Mouse (Mus musculus) liver, adult 2 months (tissue): ENCODE data around the gene Dhx37. TPM values are rescaled to one million over a fixed set of nuclear protein-coding genes. Genes with fewer than 3 reads are reported as not detected.

Experiments used
- DNase-seq: peaks from one replicate; pipeline ENCODE4 v3.0.0-alpha.2; 2011; ENCODE audit warnings: low read depth, low spot score; ENCODE audit errors: extremely low read depth
- H3K27ac ChIP-seq: fragments of 200-500 bp; replicated peaks from 2 replicates; pipeline ENCODE4 v1.5.1; 2012; ENCODE audit warnings: low read depth, mild to moderate bottlenecking, control low read depth, inconsistent platforms, low read length; ENCODE audit not compliant: insufficient read depth
- H3K27me3 ChIP-seq: fragments of 200-500 bp; 2 replicates; pipeline ENCODE4 v1.6.1; 2012; ENCODE audit warnings: mild to moderate bottlenecking, moderate library complexity, low read length, inconsistent platforms; ENCODE audit not compliant: control insufficient read depth, insufficient read depth
- H3K36me3 ChIP-seq: fragments of 200-500 bp; 2 replicates; pipeline ENCODE4 v1.6.1; 2012; ENCODE audit warnings: low read length, inconsistent platforms; ENCODE audit not compliant: control insufficient read depth, insufficient read depth
- H3K4me1 ChIP-seq: fragments of 200-500 bp; 2 replicates; pipeline ENCODE4 v1.6.1; 2011; ENCODE audit warnings: low read length; ENCODE audit not compliant: control insufficient read depth, insufficient read depth
- H3K4me3 ChIP-seq: fragments of 200-500 bp; 2 replicates; pipeline ENCODE4 v1.5.1; 2011; ENCODE audit warnings: low read depth, mild to moderate bottlenecking, control low read depth, low read length, moderate library complexity; ENCODE audit not compliant: insufficient read depth
- H3K79me2 ChIP-seq: fragments of 200-500 bp; 2 replicates; pipeline ENCODE4 v1.6.1; 2012; ENCODE audit warnings: inconsistent platforms, mild to moderate bottlenecking, low read length, moderate library complexity; ENCODE audit not compliant: control insufficient read depth, insufficient read depth
- H3K9ac ChIP-seq: fragments of 200-500 bp; 2 replicates; pipeline ENCODE4 v1.6.1; 2012; ENCODE audit warnings: low read depth, mild to moderate bottlenecking, control low read depth, inconsistent platforms, low read length
- CTCF ChIP-seq: fragments of 200-500 bp; IDR thresholded peaks from 2 replicates; pipeline ENCODE4 v1.5.1; 2011; ENCODE audit warnings: low read depth, low read length, control low read depth
- POLR2A ChIP-seq: fragments of 200-500 bp; IDR thresholded peaks from 2 replicates; pipeline ENCODE4 v1.6.1; 2011; ENCODE audit warnings: low read length, control low read depth; ENCODE audit not compliant: insufficient read depth; ENCODE audit errors: extremely low read depth
- WGBS: fragments of 180-500 bp; shearing (Covaris S2); methylation state at CpG from one replicate; pipeline ENCODE4 v1.1.7; 2018; 5-methylcytosine and 5-hydroxymethylcytosine counted together
- polyA plus RNA-seq: library from polyadenylated mRNA; depleted of rRNA; stranded (reverse); fragments of >200 nt; gene quantifications from 2 replicates; pipeline ENCODE4 v1.2.3, GENCODE M21; 2012
- total RNA-seq: library from RNA; depleted of rRNA; stranded (reverse); fragments of >200 nt; gene quantifications from 2 replicates; pipeline ENCODE4 v1.2.3, GENCODE M21; 2014

Dhx37 gene
- total and polyA plus RNA-seq, 2 experiments: 3.8 to 14.0 TPM

- Histone ChIP-seq H3K79me2 (no peaks in the 10 kb centered on the region), H3K9ac (no peak overlapping the region), H3K36me3 (no peaks in the 10 kb centered on the region), H3K27ac (no peak overlapping the region), H3K4me3 (no peak overlapping the region), H3K27me3 (no peaks in the 10 kb centered on the region), H3K4me1 (no peaks in the 10 kb centered on the region)
- no peak for DNase-seq
- 81% methylated on average over 7 of the region's 7 CpGs for WGBS
- no peak for TF ChIP-seq POLR2A
- TF ChIP-seq CTCF: no peak
Observed at GRCm38 (mm10) chr5:125377214-125377613, 56.7 kb downstream of the Dhx37 start.

GRCm38 (mm10) chr5:125375871-125376270 is 58.0 kb downstream of the Dhx37 start:
- H3K27ac ChIP-seq: no peak overlapping the region
- H3K27me3 ChIP-seq: no peaks in the 10 kb centered on the region
- no peaks in the 10 kb centered on the region for H3K36me3 ChIP-seq
- no peak for DNase-seq
- no peaks in the 10 kb centered on the region for H3K4me1 ChIP-seq
- WGBS: 82% methylated on average over 2 of the region's 2 CpGs
- H3K4me3 ChIP-seq: no peak overlapping the region
- no peaks in the 10 kb centered on the region for H3K79me2 ChIP-seq
- TF ChIP-seq POLR2A: no peak
- TF ChIP-seq CTCF: no peak
- no peak overlapping the region for H3K9ac ChIP-seq

DNA sequence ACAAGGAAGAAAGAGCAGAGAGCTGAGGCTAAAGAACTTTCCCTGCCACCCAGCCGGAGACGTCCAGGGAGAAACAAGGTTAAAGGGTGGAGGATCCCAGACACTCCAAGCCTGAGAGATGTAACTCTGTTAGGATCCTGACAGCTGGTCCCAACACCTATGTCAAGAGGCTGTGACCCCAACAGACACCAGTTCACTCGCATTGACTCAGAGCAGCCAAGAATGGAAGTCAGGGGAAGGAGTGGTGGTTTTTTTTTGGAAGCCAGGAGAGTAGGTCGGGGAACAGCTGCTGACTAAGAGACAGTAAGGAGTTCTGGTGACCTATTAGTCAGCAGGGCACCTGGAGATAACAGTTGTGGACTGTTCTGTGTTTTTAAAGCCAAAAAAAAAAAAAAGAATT is 61.9 kb downstream of the Dhx37 start:
- 78% methylated on average over 4 of the region's 4 CpGs for WGBS
- Histone ChIP-seq H3K79me2 (no peaks in the 10 kb centered on the region), H3K27ac (no peak overlapping the region), H3K4me1 (no peaks in the 10 kb centered on the region), H3K4me3 (no peak overlapping the region), H3K9ac (no peak overlapping the region), H3K27me3 (no peaks in the 10 kb centered on the region), H3K36me3 (no peaks in the 10 kb centered on the region)
- no peak for TF ChIP-seq POLR2A
- no peak for TF ChIP-seq CTCF
- no peak for DNase-seq

DNA sequence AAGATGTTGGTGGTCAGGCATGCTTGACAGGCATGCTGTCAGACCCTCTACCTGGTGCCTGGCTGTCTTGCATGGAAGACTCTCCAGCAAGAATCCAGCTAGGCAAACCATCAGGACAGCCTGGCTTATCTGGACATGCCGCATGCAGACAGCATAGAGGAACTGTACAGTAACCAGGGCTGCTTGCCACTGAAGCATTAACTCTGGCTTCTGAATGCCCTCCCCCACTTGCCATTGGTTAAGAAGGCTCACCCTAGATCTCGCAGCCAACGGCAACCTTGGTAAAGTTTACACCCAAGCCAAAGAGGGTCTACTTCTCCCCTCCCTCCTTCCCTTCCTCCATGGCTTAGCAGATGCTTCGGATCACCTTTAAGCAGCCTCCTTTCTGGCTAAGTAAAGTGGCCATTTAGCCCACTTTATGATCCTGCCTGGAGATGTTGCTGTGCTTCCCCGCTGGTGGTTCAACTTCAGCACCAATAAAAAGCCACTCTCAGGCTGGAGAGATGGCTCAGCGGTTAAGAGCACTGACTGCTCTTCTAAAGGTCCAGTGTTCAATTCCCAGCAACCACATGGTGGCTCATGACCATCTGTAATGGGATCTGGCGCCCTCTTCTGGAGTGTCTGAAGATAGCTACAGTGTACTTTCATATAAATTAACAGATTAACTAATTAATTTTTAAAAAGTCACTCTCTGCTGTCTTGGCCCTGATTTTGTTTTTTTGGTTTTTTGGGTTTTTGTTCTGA is 62.8 kb downstream of the Dhx37 start:
- no peak overlapping the region for H3K9ac ChIP-seq
- H3K4me3 ChIP-seq: no peak overlapping the region
- no peaks in the 10 kb centered on the region for H3K27me3 ChIP-seq
- H3K36me3 ChIP-seq: no peaks in the 10 kb centered on the region
- no peak overlapping the region for H3K27ac ChIP-seq
- 85% methylated on average over 7 of the region's 7 CpGs for WGBS
- no peaks in the 10 kb centered on the region for H3K79me2 ChIP-seq
- no peak for DNase-seq
- TF ChIP-seq CTCF: peak; percentile 12; the same call in 1 of the 2 replicates
- no peak for TF ChIP-seq POLR2A
- H3K4me1 ChIP-seq: no peaks in the 10 kb centered on the region

- Histone ChIP-seq H3K27me3 (no peaks in the 10 kb centered on the region), H3K79me2 (no peaks in the 10 kb centered on the region), H3K4me1 (no peaks in the 10 kb centered on the region), H3K4me3 (no peak overlapping the region), H3K36me3 (no peaks in the 10 kb centered on the region), H3K9ac (no peak overlapping the region), H3K27ac (no peak overlapping the region)
- DNase-seq: peak; percentile 65
- no peak for TF ChIP-seq POLR2A
- peak; percentile 55; the same call in 1 of the 2 replicates for TF ChIP-seq CTCF
- 2% methylated on average over 4 of the region's 4 CpGs for WGBS
Observed at GRCm38 (mm10) chr5:125368568-125368967, 65.4 kb downstream of the Dhx37 start.

GRCm38 (mm10) chr5:125368156-125368555 is 65.8 kb downstream of the Dhx37 start:
- WGBS: 62% methylated on average over 5 of the region's 5 CpGs
- H3K36me3 ChIP-seq: no peaks in the 10 kb centered on the region

More at GRCm38 (mm10) chr5:125368156-125368555, 65.8 kb downstream of the Dhx37 start:
- H3K79me2 ChIP-seq: no peaks in the 10 kb centered on the region
- no peaks in the 10 kb centered on the region for H3K4me1 ChIP-seq
- no peak overlapping the region for H3K4me3 ChIP-seq
- no peaks in the 10 kb centered on the region for H3K27me3 ChIP-seq
- no peak for DNase-seq
- no peak overlapping the region for H3K27ac ChIP-seq
- no peak overlapping the region for H3K9ac ChIP-seq
- TF ChIP-seq CTCF (no peak), POLR2A (no peak)
